Mouse (Mus musculus): ENCODE measurements around the gene Odf3l2. TPM values are rescaled to one million over a fixed set of nuclear protein-coding genes. Genes with fewer than 3 reads are reported as not detected.

The Odf3l2 gene
- polyA plus RNA-seq, 1 experiment: not detected

DNA sequence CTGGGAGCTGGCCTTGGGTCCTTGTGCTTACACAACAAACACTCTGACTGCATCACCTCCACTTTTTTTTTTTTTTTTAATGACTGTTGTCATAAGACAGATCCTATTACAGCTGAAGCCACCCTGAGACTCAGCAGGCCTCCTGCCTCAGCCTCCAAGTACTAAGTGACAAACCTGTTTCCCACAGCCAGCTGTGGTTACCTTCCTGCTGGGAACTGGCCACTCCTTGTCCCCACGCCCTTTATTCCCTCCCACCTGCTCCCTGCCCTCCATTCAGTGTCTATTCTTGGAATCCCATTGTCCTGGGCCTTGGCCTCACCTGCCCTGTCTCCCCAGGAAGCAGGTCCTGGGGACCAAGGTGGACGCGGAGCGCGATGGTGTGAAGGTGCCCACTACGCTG, 42.0 kb upstream of the Odf3l2 start:
- peaks cover 54% of the 10 kb centered on the region for H3K79me2 ChIP-seq (ENCODE audit: control insufficient read depth, insufficient read depth)
- TF ChIP-seq CTCF (IDR thresholded peaks at IDR 0.05; ENCODE audit: control insufficient read depth, insufficient read depth, insufficient read length): no peak
- H3K36me3 ChIP-seq (ENCODE audit: control insufficient read depth, insufficient read depth): peaks cover 64% of the 10 kb centered on the region
- no peak overlapping the region for H3K4me3 ChIP-seq (ENCODE audit: insufficient read depth, poor library complexity, severe bottlenecking)
- H3K79me3 ChIP-seq (ENCODE audit: low read depth): peaks cover 42% of the 10 kb centered on the region
- no peaks in the 10 kb centered on the region for H3K27me3 ChIP-seq (ENCODE audit: control insufficient read depth, insufficient read depth, insufficient read length)
- no peak overlapping the region for H3ac ChIP-seq (ENCODE audit: control insufficient read depth, insufficient read length, low read depth)

DNA sequence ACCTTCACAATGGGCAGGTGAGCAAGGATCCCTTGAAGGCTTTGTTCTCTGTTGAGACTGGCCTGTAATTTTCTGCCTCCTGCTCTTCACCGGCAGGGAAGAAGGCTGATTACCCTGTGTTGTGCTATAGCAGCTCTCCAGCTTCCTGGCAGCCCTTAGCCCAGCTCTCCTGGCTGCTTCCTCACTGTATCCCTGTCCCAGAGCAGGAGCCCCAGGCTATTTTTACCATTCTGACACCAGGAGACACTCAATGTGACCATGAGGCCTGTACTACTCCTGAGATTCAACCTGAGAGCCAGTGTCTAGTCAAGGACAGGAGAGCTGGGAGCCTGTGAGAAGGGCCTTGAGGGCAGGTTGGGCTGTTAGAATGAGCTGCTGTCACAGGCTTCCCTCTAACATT, 41.2 kb upstream of the Odf3l2 start:
- no peaks in the 10 kb centered on the region for H3K27me3 ChIP-seq (ENCODE audit: control insufficient read depth, insufficient read depth, insufficient read length)
- H3K4me3 ChIP-seq (ENCODE audit: insufficient read depth, poor library complexity, severe bottlenecking): no peak overlapping the region
- no peak for TF ChIP-seq USF1 (IDR thresholded peaks at IDR 0.05; ENCODE audit: low read depth)
- H3K79me3 ChIP-seq (ENCODE audit: low read depth): peaks cover 43% of the 10 kb centered on the region
- peaks cover 64% of the 10 kb centered on the region for H3K36me3 ChIP-seq (ENCODE audit: control insufficient read depth, insufficient read depth)
- H3ac ChIP-seq (ENCODE audit: control insufficient read depth, insufficient read length, low read depth): no peak overlapping the region
- H3K79me2 ChIP-seq (ENCODE audit: control insufficient read depth, insufficient read depth): peaks cover 59% of the 10 kb centered on the region

GRCm38 (mm10) chr10:79686219-79686618, 40.7 kb upstream of the Odf3l2 start:
- H3K27me3 ChIP-seq (ENCODE audit: control insufficient read depth, insufficient read depth, insufficient read length): no peaks in the 10 kb centered on the region
- H3K79me2 ChIP-seq (ENCODE audit: control insufficient read depth, insufficient read depth): peaks cover 59% of the 10 kb centered on the region
- peaks cover 43% of the 10 kb centered on the region for H3K79me3 ChIP-seq (ENCODE audit: low read depth)
- TF ChIP-seq CTCF (IDR thresholded peaks at IDR 0.05; ENCODE audit: control insufficient read depth, insufficient read depth, insufficient read length): no peak
- no peak for TF ChIP-seq USF1 (IDR thresholded peaks at IDR 0.05; ENCODE audit: low read depth)
- TF ChIP-seq MYOD1 (IDR thresholded peaks at IDR 0.05; ENCODE audit: control insufficient read depth, insufficient read length, low read depth): no peak
- no peak for TF ChIP-seq FOSL1 (IDR thresholded peaks at IDR 0.05; ENCODE audit: insufficient read depth, low read length, poor library complexity, severe bottlenecking)
- no peak for TF ChIP-seq CEBPB (IDR thresholded peaks at IDR 0.05; ENCODE audit: low read depth)
- no peak for TF ChIP-seq MAX (IDR thresholded peaks at IDR 0.05)
- TF ChIP-seq MYOG (IDR thresholded peaks at IDR 0.05; ENCODE audit: control insufficient read depth, extremely low read depth, insufficient read length): no peak
- no peak overlapping the region for H3K4me3 ChIP-seq (ENCODE audit: insufficient read depth, poor library complexity, severe bottlenecking)
- no peak overlapping the region for H3ac ChIP-seq (ENCODE audit: control insufficient read depth, insufficient read length, low read depth)
- H3K36me3 ChIP-seq (ENCODE audit: control insufficient read depth, insufficient read depth): peaks cover 64% of the 10 kb centered on the region

DNA sequence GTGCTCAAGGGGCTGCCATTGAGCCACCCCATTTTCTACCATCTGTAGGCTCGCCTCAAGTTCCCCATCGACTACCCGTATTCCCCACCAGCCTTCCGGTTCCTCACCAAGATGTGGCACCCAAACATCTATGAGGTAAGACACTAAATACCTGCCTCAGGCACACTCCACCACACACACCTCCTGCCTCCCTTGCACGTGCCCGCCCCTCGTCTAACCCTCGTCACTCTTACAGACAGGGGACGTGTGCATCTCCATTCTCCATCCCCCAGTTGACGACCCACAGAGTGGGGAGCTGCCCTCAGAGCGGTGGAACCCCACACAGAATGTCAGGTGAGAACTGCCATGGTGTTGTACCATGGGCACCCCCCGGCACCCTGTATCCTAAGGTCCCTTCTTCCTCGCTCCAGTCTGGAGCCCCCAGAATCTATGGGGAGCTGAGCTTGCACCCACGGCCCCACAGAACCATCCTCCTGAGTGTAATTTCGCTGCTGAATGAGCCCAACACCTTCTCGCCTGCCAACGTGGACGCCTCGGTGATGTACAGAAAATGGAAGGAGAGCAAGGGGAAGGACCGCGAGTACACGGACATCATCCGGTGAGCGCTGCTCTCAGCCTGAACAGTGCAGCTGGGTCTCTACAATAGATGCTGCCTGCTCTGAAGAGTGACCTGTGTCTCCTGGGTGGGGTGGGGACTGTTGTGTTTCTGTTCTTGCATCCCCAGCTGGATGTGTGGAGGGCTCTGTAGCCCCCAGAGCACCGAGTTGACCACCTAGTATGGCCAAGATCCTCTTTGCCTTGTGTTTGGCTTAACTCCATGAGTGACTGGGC, 39.4 kb upstream of the Odf3l2 start:
- Histone ChIP-seq H3ac (ENCODE audit: control insufficient read depth, insufficient read length, low read depth) (peak overlapping the region; percentile 5), H3K36me3 (ENCODE audit: control insufficient read depth, insufficient read depth) (peaks cover 64% of the 10 kb centered on the region), H3K27me3 (ENCODE audit: control insufficient read depth, insufficient read depth, insufficient read length) (no peaks in the 10 kb centered on the region), H3K4me3 (ENCODE audit: insufficient read depth, poor library complexity, severe bottlenecking) (no peak overlapping the region), H3K79me2 (ENCODE audit: control insufficient read depth, insufficient read depth) (peaks cover 59% of the 10 kb centered on the region), H3K79me3 (ENCODE audit: low read depth) (peaks cover 43% of the 10 kb centered on the region)
- TF ChIP-seq FOSL1 (IDR thresholded peaks at IDR 0.05; ENCODE audit: insufficient read depth, low read length, poor library complexity, severe bottlenecking): no peak
- no peak for TF ChIP-seq CEBPB (IDR thresholded peaks at IDR 0.05; ENCODE audit: low read depth)
- TF ChIP-seq MAX (IDR thresholded peaks at IDR 0.05): no peak
- TF ChIP-seq USF1 (IDR thresholded peaks at IDR 0.05; ENCODE audit: low read depth): no peak
- no peak for TF ChIP-seq MYOG (IDR thresholded peaks at IDR 0.05; ENCODE audit: control insufficient read depth, extremely low read depth, insufficient read length)
- no peak for TF ChIP-seq CTCF (IDR thresholded peaks at IDR 0.05; ENCODE audit: control insufficient read depth, insufficient read depth, insufficient read length)
- TF ChIP-seq MYOD1 (IDR thresholded peaks at IDR 0.05; ENCODE audit: control insufficient read depth, insufficient read length, low read depth): no peak

DNA sequence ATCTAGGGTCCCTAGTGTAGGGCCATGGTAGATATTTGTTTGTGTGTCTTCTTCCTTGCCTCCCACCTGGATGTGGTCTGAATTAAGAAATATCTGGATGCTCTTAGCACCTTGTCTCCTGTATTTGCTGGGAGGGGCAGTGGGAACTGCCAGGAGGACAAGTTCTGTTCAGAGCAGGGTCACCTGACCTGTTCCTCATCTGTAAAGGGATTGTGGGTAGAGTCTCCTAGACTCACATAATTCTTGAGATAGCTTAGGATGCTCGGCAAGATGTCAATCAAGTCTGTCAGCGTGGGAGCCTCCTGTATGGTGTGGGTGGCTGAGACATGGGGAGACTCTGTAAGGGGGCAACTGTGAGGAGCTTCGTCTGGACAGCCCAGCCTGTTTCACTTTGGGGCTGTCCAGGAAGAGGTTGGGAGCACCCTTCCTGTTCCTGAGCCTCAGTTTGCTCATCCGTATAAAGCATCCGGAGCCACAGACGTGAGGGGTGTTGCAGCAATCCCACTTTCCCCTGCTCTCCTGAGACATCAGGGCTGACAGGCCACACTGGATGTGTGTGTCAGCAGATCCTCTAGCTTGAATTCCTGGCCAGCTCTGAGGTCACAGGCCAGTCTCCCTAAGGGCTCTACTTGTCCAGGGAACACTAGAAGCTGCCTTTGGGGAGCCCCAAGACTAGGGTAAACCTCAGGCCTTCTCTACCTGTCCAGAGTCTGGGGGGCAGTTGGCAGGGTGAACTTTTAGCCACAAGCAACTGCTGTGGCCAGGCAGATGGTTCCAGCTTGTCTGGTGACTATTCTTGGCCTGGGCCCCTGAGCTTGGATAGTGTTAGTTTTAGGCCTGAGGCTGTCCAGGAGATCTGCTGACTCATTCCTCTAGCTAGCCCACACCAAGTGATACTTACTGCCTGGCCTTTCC, 38.4 kb upstream of the Odf3l2 start:
- H3K79me3 ChIP-seq (ENCODE audit: low read depth): peaks cover 43% of the 10 kb centered on the region
- no peak for TF ChIP-seq MAX (IDR thresholded peaks at IDR 0.05)
- TF ChIP-seq MYOD1 (IDR thresholded peaks at IDR 0.05; ENCODE audit: control insufficient read depth, insufficient read length, low read depth): no peak
- no peak for TF ChIP-seq CTCF (IDR thresholded peaks at IDR 0.05; ENCODE audit: control insufficient read depth, insufficient read depth, insufficient read length)
- TF ChIP-seq MYOG (IDR thresholded peaks at IDR 0.05; ENCODE audit: control insufficient read depth, extremely low read depth, insufficient read length): no peak
- no peak for TF ChIP-seq USF1 (IDR thresholded peaks at IDR 0.05; ENCODE audit: low read depth)
- TF ChIP-seq FOSL1 (IDR thresholded peaks at IDR 0.05; ENCODE audit: insufficient read depth, low read length, poor library complexity, severe bottlenecking): no peak
- no peak for TF ChIP-seq CEBPB (IDR thresholded peaks at IDR 0.05; ENCODE audit: low read depth)
- H3K4me3 ChIP-seq (ENCODE audit: insufficient read depth, poor library complexity, severe bottlenecking): peak overlapping the region; percentile 99
- peaks cover 58% of the 10 kb centered on the region for H3K36me3 ChIP-seq (ENCODE audit: control insufficient read depth, insufficient read depth)
- peaks cover 59% of the 10 kb centered on the region for H3K79me2 ChIP-seq (ENCODE audit: control insufficient read depth, insufficient read depth)
- peak overlapping the region; percentile 78 for H3ac ChIP-seq (ENCODE audit: control insufficient read depth, insufficient read length, low read depth)
- H3K27me3 ChIP-seq (ENCODE audit: control insufficient read depth, insufficient read depth, insufficient read length): no peaks in the 10 kb centered on the region
